Mouse (Mus musculus): ENCODE data around the gene Sh3bp4. TPM values are rescaled to one million over a fixed set of nuclear protein-coding genes. Genes with fewer than 3 reads are reported as not detected.

Gene Sh3bp4
- polyA plus RNA-seq, 1 experiment = 1.4 TPM

DNA sequence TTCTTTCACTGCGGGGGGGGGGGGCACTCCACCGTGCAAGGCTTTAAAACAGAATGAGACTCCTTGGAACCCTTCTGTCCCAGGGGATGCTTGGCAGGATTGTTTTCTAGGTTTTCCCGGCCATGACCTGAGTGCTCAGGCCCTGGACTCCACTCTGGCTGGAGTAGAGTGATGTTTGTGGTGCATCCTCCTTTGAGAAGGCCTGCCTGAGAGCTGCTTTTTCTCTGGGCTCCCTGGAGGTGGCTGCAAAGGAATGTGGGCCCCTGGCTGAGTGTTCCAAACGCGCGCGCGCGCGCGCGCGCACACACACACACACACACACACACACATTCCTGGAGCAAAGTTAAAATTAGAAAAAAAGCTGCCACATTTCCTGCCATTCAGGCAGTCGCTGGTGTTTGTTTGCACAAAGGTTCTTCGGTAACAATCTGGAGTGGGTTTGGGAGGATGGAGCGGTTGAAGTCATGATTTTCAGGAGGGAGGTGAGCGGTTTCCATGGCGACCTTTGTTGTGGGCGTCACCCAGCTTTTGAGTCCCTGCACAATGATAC is 22.3 kb downstream of the Sh3bp4 start:
- no peak overlapping the region for H3K27ac ChIP-seq (ENCODE audit: control insufficient read depth, insufficient read depth, low read depth, low read length, poor library complexity)
- no peak overlapping the region for H3K4me3 ChIP-seq (replicated peaks; ENCODE audit: control insufficient read depth, low read depth, low read length)
- H3K4me1 ChIP-seq (ENCODE audit: control insufficient read depth, insufficient read depth, low read length) = no peaks in the 10 kb centered on the region
- TF ChIP-seq CTCF (IDR thresholded peaks at IDR 0.05; ENCODE audit: control insufficient read depth, insufficient read depth, low read length) (no peak), POLR2A (IDR thresholded peaks at IDR 0.05; ENCODE audit: borderline replicate concordance, control insufficient read depth, low read depth, low read length) (no peak)
- 55% methylated on average over 19 of the region's 19 CpGs for WGBS

GRCm38 (mm10) chr1:89093696-89094095 is 23.5 kb downstream of the Sh3bp4 start:
- TF ChIP-seq POLR2A (IDR thresholded peaks at IDR 0.05; ENCODE audit: borderline replicate concordance, control insufficient read depth, low read depth, low read length) (no peak), CTCF (IDR thresholded peaks at IDR 0.05; ENCODE audit: control insufficient read depth, insufficient read depth, low read length) (no peak)
- WGBS = 48% methylated on average over 5 of the region's 5 CpGs
- H3K4me3 ChIP-seq (replicated peaks; ENCODE audit: control insufficient read depth, low read depth, low read length) = no peak overlapping the region
- H3K27ac ChIP-seq (ENCODE audit: control insufficient read depth, insufficient read depth, low read depth, low read length, poor library complexity) = no peak overlapping the region
- H3K4me1 ChIP-seq (ENCODE audit: control insufficient read depth, insufficient read depth, low read length) = no peaks in the 10 kb centered on the region

GRCm38 (mm10) chr1:89094416-89094815 is 24.2 kb downstream of the Sh3bp4 start:
- 75% methylated on average over 4 of the region's 4 CpGs for WGBS
- Histone ChIP-seq H3K4me3 (replicated peaks; ENCODE audit: control insufficient read depth, low read depth, low read length) (no peak overlapping the region), H3K27ac (ENCODE audit: control insufficient read depth, insufficient read depth, low read depth, low read length, poor library complexity) (no peak overlapping the region), H3K4me1 (ENCODE audit: control insufficient read depth, insufficient read depth, low read length) (no peaks in the 10 kb centered on the region)
- TF ChIP-seq CTCF (IDR thresholded peaks at IDR 0.05; ENCODE audit: control insufficient read depth, insufficient read depth, low read length) (no peak), POLR2A (IDR thresholded peaks at IDR 0.05; ENCODE audit: borderline replicate concordance, control insufficient read depth, low read depth, low read length) (no peak)

GRCm38 (mm10) chr1:89095642-89096424 is 25.6 kb downstream of the Sh3bp4 start:
- 67% methylated on average over 14 of the region's 14 CpGs for WGBS
- H3K27ac ChIP-seq (ENCODE audit: control insufficient read depth, insufficient read depth, low read depth, low read length, poor library complexity) = no peak overlapping the region
- H3K4me3 ChIP-seq (replicated peaks; ENCODE audit: control insufficient read depth, low read depth, low read length) = no peak overlapping the region
- TF ChIP-seq POLR2A (IDR thresholded peaks at IDR 0.05; ENCODE audit: borderline replicate concordance, control insufficient read depth, low read depth, low read length) (no peak), CTCF (IDR thresholded peaks at IDR 0.05; ENCODE audit: control insufficient read depth, insufficient read depth, low read length) (no peak)
- H3K4me1 ChIP-seq (ENCODE audit: control insufficient read depth, insufficient read depth, low read length) = no peaks in the 10 kb centered on the region

DNA sequence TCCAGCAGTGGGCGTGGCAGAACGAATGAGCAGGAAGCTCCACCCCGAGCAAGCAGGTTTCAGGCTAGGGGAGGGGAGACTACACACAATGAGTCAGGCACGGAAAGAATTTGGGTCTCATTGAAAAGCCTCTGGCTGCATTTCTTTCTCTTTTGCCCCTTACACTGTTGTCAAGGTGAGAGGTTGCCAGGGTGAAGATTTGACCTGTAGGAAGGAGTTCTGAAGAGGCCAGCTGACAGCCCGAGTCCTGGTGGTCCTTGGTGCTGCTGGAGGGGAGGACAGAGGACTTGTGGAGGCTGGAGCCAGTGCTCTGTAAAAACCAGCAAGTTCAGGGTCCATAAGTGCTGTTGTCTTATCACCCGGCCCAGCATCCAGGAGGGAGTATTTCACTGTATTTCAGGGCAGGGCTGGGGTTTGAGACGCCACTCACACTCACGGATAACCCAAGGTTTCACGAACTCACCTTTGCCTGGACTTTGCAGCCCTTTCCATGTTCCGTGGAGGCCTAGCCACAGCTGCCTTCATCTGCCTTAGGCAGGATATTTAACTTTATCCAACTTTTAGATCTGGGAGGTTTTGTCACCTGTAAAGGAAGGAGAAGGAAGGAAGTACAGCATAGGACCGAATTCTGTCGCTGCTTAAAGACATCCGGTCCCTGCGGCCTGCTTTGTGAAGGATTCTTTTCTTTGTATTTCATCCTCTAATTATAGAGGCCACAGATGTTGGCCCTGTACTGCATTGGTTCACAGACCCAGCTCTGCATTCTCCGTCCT is 32.2 kb downstream of the Sh3bp4 start:
- TF ChIP-seq CTCF (IDR thresholded peaks at IDR 0.05; ENCODE audit: control insufficient read depth, insufficient read depth, low read length) = no peak
- TF ChIP-seq POLR2A (IDR thresholded peaks at IDR 0.05; ENCODE audit: borderline replicate concordance, control insufficient read depth, low read depth, low read length) = no peak
- no peak overlapping the region for H3K27ac ChIP-seq (ENCODE audit: control insufficient read depth, insufficient read depth, low read depth, low read length, poor library complexity)
- no peak overlapping the region for H3K4me3 ChIP-seq (replicated peaks; ENCODE audit: control insufficient read depth, low read depth, low read length)
- H3K4me1 ChIP-seq (ENCODE audit: control insufficient read depth, insufficient read depth, low read length) = no peaks in the 10 kb centered on the region
- 82% methylated on average over 15 of the region's 15 CpGs for WGBS

GRCm38 (mm10) chr1:89103004-89103263 is 32.7 kb downstream of the Sh3bp4 start:
- no peak overlapping the region for H3K27ac ChIP-seq (ENCODE audit: control insufficient read depth, insufficient read depth, low read depth, low read length, poor library complexity)
- no peaks in the 10 kb centered on the region for H3K4me1 ChIP-seq (ENCODE audit: control insufficient read depth, insufficient read depth, low read length)
- WGBS = 90% methylated on average over 3 of the region's 3 CpGs
- TF ChIP-seq CTCF (IDR thresholded peaks at IDR 0.05; ENCODE audit: control insufficient read depth, insufficient read depth, low read length) (no peak), POLR2A (IDR thresholded peaks at IDR 0.05; ENCODE audit: borderline replicate concordance, control insufficient read depth, low read depth, low read length) (no peak)
- no peak overlapping the region for H3K4me3 ChIP-seq (replicated peaks; ENCODE audit: control insufficient read depth, low read depth, low read length)

DNA sequence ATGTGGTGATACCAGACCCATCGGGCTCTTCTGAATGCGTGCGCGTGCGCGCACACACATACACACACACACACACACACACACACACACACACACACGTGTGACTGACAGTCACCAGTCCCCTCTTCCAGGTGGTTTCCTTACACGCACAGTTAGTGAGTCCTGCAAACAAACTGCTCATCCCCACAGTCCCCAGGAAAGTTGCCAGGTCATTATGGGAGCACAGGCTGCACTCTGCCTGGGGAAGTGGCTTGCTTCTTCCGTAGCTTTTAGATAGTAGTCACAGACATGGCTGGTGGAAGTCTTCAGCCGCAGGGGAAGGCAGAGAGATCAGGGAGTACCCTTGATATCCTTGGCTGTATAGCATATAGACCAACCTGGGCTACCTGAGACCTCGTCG is 33.3 kb downstream of the Sh3bp4 start:
- Histone ChIP-seq H3K27ac (ENCODE audit: control insufficient read depth, insufficient read depth, low read depth, low read length, poor library complexity) (no peak overlapping the region), H3K4me1 (ENCODE audit: control insufficient read depth, insufficient read depth, low read length) (no peaks in the 10 kb centered on the region), H3K4me3 (replicated peaks; ENCODE audit: control insufficient read depth, low read depth, low read length) (no peak overlapping the region)
- TF ChIP-seq POLR2A (IDR thresholded peaks at IDR 0.05; ENCODE audit: borderline replicate concordance, control insufficient read depth, low read depth, low read length) (no peak), CTCF (IDR thresholded peaks at IDR 0.05; ENCODE audit: control insufficient read depth, insufficient read depth, low read length) (no peak)
- WGBS = 84% methylated on average over 12 of the region's 12 CpGs

DNA sequence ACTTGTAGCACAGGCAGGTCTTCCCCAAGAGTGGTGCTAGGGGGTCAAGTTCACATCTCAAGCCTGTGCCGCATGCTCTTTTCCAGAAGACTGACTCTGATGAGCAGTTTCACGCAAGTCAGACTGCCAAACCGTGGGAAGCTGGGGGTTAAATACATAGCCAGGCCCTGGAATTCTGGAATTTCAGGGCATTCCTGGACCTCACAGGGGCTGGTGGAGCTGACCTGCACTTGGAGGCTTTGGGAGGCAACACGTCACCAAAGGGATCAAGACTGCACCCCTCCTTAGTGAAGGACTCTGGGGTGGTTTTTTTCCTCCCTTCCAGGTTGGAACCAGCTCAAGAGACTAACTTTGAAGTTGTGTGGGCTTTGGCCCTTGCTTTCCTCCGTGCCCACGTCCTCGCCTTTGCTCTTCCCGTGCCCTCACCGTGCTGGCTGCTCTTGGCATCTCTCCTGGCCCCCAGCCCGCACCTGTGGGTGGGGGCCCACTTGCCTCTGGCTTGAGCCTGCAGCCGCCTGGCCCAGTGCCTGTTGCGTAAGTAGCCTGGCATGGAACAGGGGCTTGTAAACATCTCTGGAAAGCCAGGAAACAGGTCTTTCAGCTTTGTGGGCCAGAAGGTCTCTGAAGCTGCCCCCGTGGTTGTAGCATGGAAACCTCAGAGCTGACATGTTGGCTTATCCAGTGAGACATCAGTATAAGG is 34.0 kb downstream of the Sh3bp4 start:
- TF ChIP-seq CTCF (IDR thresholded peaks at IDR 0.05; ENCODE audit: control insufficient read depth, insufficient read depth, low read length) (no peak), POLR2A (IDR thresholded peaks at IDR 0.05; ENCODE audit: borderline replicate concordance, control insufficient read depth, low read depth, low read length) (no peak)
- no peaks in the 10 kb centered on the region; the same call in 1 of the 2 replicates for H3K4me1 ChIP-seq (ENCODE audit: control insufficient read depth, insufficient read depth, low read length)
- no peak overlapping the region for H3K27ac ChIP-seq (ENCODE audit: control insufficient read depth, insufficient read depth, low read depth, low read length, poor library complexity)
- 60% methylated on average over 13 of the region's 13 CpGs for WGBS
- no peak overlapping the region for H3K4me3 ChIP-seq (replicated peaks; ENCODE audit: control insufficient read depth, low read depth, low read length)

Data from bone marrow, adult 2 months (tissue).